ENCODE assay signal across 9 mouse cellular contexts in the genomic region with DNA sequence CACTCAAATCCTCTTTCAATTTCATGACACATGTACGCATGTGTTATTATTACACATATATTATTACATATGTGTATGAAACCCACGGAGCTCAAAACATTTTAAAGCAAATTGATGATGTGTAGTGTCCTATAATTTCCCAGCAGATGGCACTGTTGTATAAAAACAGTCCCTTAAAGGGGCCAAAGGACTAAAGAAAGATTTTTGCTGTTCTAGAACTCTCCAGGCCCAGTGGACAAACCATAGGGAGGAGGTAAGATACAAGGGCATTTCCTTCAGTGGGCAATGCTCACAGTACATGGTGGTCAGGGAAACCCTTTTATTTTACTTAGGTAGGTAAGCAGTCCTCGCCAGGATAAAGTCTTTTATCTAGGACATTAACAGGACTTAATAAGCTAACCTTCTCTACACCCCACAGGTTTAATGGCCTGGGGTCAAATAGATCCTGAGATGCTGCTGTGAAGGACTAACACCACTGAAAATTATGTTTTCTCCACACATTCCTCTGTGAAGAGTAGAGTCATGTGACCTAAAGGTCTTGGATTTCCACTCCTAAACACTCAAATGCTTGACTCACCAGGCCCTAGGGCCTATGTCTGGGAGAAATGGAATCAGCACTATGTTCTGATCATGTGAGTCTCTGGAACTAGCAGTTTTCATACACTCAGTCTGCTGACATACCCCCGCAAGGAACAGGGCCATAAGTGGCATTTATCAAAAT. TPM values are rescaled to one million over a fixed set of nuclear protein-coding genes. Genes with fewer than 3 reads are reported as not detected.
DNase-seq lines count a peak whose midpoint lies in the region; ATAC-seq and TF ChIP-seq lines count a peak whose summit lies in the region.
"Had no signal": no experiment of that assay in that cellular context is flagged by ENCODE, and none has a peak within 500 bp of the region (broad histone marks: within the 10 kb centered on the region; RNA-seq: fewer than 3 reads in every experiment).

No protein-coding gene starts in this region.

- H3K4me1 ChIP-seq in midbrain, embryonic 14.5 days (ENCODE audit: control insufficient read depth, insufficient read depth, low read length): no peaks in the 10 kb centered on the region
- H3K4me1 ChIP-seq: liver, embryonic 15.5 days had no signal

- no peak overlapping the region for H3K9ac ChIP-seq in midbrain, embryonic 14.5 days (replicated peaks; ENCODE audit: low read length)
- H3K9ac ChIP-seq: liver, embryonic 15.5 days had no signal

- no peaks in the 10 kb centered on the region for H3K36me3 ChIP-seq in midbrain, embryonic 14.5 days (ENCODE audit: control insufficient read depth, insufficient read depth, low read length)
- H3K36me3 ChIP-seq: liver, embryonic 15.5 days had no signal

- H3K27ac ChIP-seq in left cerebral cortex, adult 2 months: no peak overlapping the region
- H3K27ac ChIP-seq in midbrain, embryonic 14.5 days (replicated peaks; ENCODE audit: low read depth, low read length): no peak overlapping the region
- H3K27ac ChIP-seq: liver, embryonic 15.5 days had no signal

- intact Hi-C loops in left cerebral cortex, adult 2 months (cut with DNase I): loop anchor here (1.0 to 5.0 kb wide), 2 partner anchors 33 to 632 kb away; no protein-coding TSS in a partner anchor
- intact Hi-C loops in left cerebral cortex, postnatal 4 days (cut with DNase I): no loop called here

- no peak for DNase-seq in left cerebral cortex, adult 2 months (ENCODE audit: extremely low spot score in 1 of 2, low spot score in 2 of 2)
- no peak for DNase-seq in left cerebral cortex, postnatal 4 days
- peak; percentile 75 for DNase-seq in NIH3T3 (ENCODE audit: low read depth)
- DNase-seq in midbrain, embryonic 14.5 days: peak; percentile 84
- DNase-seq in layer of hippocampus, adult 9-10 months (ENCODE audit: low spot score): no peak
- no peak for DNase-seq in layer of hippocampus, postnatal 10 days (ENCODE audit: low spot score in 2 of 2)
- no peak for DNase-seq in testis, postnatal 10 days (ENCODE audit: low spot score)

- no peak overlapping the region for H3K4me2 ChIP-seq in midbrain, embryonic 14.5 days (ENCODE audit: low read length)
- H3K4me2 ChIP-seq: liver, embryonic 15.5 days had no signal

- no peak overlapping the region for H3K4me3 ChIP-seq in left cerebral cortex, adult 2 months
- H3K4me3 ChIP-seq in midbrain, embryonic 14.5 days (replicated peaks; ENCODE audit: low read depth, low read length): no peak overlapping the region
- H3K4me3 ChIP-seq: liver, embryonic 15.5 days had no signal

- peaks cover 14% of the 10 kb centered on the region; the same call in 1 of the 2 replicates for H3K27me3 ChIP-seq in midbrain, embryonic 14.5 days (ENCODE audit: control insufficient read depth, insufficient read depth, low read length)
- H3K27me3 ChIP-seq: liver, embryonic 15.5 days had no signal

- 51% methylated on average over 4 of the region's 4 CpGs for WGBS in midbrain, embryonic 14.5 days

- TF ChIP-seq CTCF in left cerebral cortex, adult 2 months (IDR thresholded peaks at IDR 0.05): peak; percentile 69

- ATAC-seq in granulocyte monocyte progenitor cell, adult 5-6 weeks (replicated peaks; ENCODE audit: poor library complexity, severe bottlenecking): peak; percentile 79
- peak; percentile 40; the same call in 1 of the 2 replicates for ATAC-seq in midbrain, embryonic 14.5 days (ENCODE audit: low FRiP score, low TSS enrichment)

- H3K9me3 ChIP-seq in midbrain, embryonic 14.5 days (ENCODE audit: control insufficient read depth, low read length): no peaks in the 10 kb centered on the region
- H3K9me3 ChIP-seq: liver, embryonic 15.5 days had no signal

RNA-seq across cellular contexts. Expression of a gene that starts 16.2 kb away (rescaled TPM):
- 1 to 10 TPM; 1.1 to 1.3 TPM for total RNA-seq in left cerebral cortex, adult 2 months (2021)
- 1 to 10 TPM; 2.6 to 3.7 TPM for total RNA-seq in left cerebral cortex, postnatal 4 days (2021)
- 63.2 and 75.7 TPM in 2 replicates for total RNA-seq in granulocyte monocyte progenitor cell, adult 5-6 weeks (2014; fragmentation: Nextera tagmentation)
- total RNA-seq in granulocyte monocyte progenitor cell, adult 5-6 weeks (2017): 130 and 145 TPM in 2 replicates
- 3.3 and 7.9 TPM in 2 replicates for polyA plus RNA-seq in midbrain, embryonic 14.5 days (2014; fragmentation: Nextera tagmentation; extraction: Ambion mirVana)
- total RNA-seq in layer of hippocampus, postnatal 10 days (2021): 1 to 10 TPM; 1.8 to 2.1 TPM

Comparison
In these comparisons a context has a peak if more than half of its experiments do, and no peak if none do; other contexts are left out.
1. DNase-seq: peak in NIH3T3 (single experiment) and midbrain, embryonic 14.5 days (single experiment); none in left cerebral cortex, adult 2 months (0 of 2), left cerebral cortex, postnatal 4 days (single experiment), layer of hippocampus, adult 9-10 months (single experiment), layer of hippocampus, postnatal 10 days (0 of 2) and testis, postnatal 10 days (single experiment).
2. RNA of a gene that starts 16.2 kb away (total RNA-seq): 63.2 to 145 TPM in granulocyte monocyte progenitor cell, adult 5-6 weeks; 2.6 to 3.7 TPM in left cerebral cortex, postnatal 4 days, 1.8 to 2.1 TPM in layer of hippocampus, postnatal 10 days and 1.1 to 1.3 TPM in left cerebral cortex, adult 2 months; every median in the first group is over 10 times any median in the second.